Mouse (Mus musculus): ENCODE data around the gene Cdcp2. TPM values are rescaled to one million over a fixed set of nuclear protein-coding genes. Genes with fewer than 3 reads are reported as not detected.

Cdcp2 gene
- polyA plus RNA-seq, 1 experiment from 2014 or later: 0.06 TPM

DNA sequence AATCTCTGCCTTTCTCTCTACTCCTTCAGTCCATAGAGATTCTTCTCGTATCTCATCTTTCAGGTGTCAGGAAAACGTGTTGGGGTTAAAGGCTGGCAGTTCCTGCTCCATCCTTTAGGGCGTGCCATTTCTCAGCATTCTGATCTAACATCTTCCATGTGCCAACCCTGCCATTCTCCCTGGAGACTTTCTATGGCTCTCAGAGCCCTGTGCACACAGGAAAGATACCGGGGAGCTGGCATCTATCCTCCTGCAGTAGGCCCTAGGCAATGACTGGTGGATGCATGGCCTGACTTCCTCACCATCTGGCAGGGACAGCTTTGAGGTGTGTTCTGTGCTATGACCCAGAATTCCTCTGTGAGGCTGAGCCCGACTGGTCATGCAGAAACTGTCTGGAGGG is 28.4 kb downstream of the Cdcp2 start:
- H3K9me3 ChIP-seq: no peaks in the 10 kb centered on the region
- H3K36me3 ChIP-seq (replicated peaks): no peaks in the 10 kb centered on the region
- H3K27me3 ChIP-seq (ENCODE audit: poor library complexity, severe bottlenecking): peaks cover 21% of the 10 kb centered on the region; the same call in 1 of the 2 replicates
- H3K4me3 ChIP-seq: no peak overlapping the region
- H3K4me1 ChIP-seq: peaks cover 71% of the 10 kb centered on the region
- 74% methylated on average over 5 of the region's 5 CpGs for WGBS
- no peak for DNase-seq (ENCODE audit: extremely low spot score, low spot score)
- H3K27ac ChIP-seq: no peak overlapping the region

DNA sequence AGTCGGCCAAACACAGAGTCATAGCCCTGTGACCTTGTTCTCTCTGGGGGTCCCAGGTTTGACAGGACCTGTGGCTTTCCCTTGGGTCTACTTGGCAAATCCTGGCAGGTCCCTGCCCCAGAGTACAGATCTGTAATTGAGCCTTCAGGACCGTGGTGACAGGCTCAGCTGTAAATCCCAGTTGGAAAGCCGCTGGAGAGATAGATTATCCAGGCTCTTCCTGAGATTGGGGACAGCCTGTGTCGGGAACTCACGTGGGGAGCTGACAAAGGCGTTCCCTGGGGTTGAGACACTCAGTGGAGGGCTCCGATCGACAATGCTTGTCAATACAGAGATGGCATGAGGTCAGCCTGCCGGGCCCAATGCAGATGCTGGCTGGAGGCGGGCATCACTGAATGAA is 29.7 kb downstream of the Cdcp2 start:
- Histone ChIP-seq H3K9me3 (no peaks in the 10 kb centered on the region), H3K27ac (peak overlapping the region; percentile 48), H3K4me1 (peaks cover 72% of the 10 kb centered on the region), H3K4me3 (no peak overlapping the region), H3K27me3 (ENCODE audit: poor library complexity, severe bottlenecking) (peaks cover 21% of the 10 kb centered on the region; the same call in 1 of the 2 replicates), H3K36me3 (replicated peaks) (no peaks in the 10 kb centered on the region)
- WGBS: 64% methylated on average over 10 of the region's 10 CpGs
- DNase-seq (ENCODE audit: extremely low spot score, low spot score): no peak

DNA sequence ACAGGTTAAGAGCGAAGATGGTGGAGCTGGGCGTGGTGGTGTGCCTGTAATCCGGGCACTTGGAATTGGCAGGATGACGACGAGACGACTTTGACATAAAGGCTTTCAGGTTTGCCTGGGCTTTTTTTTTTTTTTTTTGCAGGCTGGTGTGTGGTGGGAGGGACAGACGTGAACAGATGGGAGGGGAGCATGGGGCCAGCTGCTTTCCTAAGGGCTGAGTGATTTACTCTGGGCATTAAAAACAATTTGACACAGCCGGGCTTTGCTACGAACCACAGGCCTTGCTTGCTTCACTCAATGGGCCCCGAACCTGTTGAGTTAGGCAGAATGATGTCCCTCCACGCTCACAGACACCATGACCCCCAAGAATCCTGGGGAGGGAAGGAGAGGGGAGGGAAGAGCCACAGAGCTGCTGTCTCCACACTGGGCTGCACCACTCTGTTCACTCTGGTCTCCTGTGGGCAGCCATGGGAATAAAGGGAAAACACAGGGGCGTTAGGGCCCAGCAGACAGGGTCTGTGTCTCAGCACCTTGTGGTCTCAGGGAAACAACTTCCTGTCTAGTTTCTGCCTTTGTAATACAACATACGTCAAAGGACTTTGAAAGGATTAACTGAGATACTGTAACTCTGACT is 30.3 kb downstream of the Cdcp2 start:
- Histone ChIP-seq H3K36me3 (replicated peaks) (no peaks in the 10 kb centered on the region), H3K4me3 (no peak overlapping the region), H3K27me3 (ENCODE audit: poor library complexity, severe bottlenecking) (peaks cover 21% of the 10 kb centered on the region; the same call in 1 of the 2 replicates), H3K9me3 (no peaks in the 10 kb centered on the region), H3K27ac (peak overlapping the region; percentile 48), H3K4me1 (peaks cover 68% of the 10 kb centered on the region)
- 61% methylated on average over 13 of the region's 13 CpGs for WGBS
- no peak for DNase-seq (ENCODE audit: extremely low spot score, low spot score)

DNA sequence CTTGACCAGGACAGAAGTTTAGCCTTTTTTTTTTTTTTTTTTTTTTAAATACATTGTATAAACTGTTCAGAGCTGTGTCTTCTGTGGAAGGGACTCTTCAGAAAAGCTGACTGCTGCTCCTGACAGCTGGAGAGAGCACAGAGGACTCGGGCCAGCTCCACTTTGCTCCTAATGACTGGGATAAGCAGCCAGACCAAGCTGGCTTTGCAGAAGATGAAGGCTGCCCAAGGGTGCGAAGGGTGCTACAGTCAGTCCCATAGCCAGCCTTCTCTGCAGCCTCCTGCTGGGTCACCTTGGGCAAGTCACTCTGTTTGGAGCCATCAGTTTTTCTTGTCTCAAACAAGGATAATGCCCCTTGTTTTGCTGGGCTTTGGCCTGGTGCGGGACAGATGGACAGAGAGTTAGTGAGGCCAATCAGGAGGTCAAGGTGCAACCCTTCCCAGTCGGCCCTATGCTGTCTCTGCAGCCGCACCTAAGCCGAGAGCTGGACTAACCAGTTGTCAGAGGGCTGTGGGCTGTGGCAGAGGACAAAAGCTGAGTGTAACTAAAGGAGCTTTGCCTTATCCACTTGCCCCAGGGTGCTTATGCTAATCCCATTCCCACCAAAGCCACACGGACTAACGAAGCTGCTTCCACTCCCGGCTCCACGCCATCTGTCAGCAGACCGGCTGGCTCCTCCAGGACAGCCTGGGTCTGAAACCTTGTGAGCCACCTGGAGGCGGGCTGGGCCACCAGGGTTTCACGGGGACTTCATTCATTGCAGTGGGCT is 31.4 kb downstream of the Cdcp2 start:
- H3K4me3 ChIP-seq: no peak overlapping the region
- H3K9me3 ChIP-seq: no peaks in the 10 kb centered on the region
- 16% methylated on average over 13 of the region's 13 CpGs for WGBS
- peak overlapping the region; percentile 75 for H3K27ac ChIP-seq
- H3K27me3 ChIP-seq (ENCODE audit: poor library complexity, severe bottlenecking): peaks cover 21% of the 10 kb centered on the region; the same call in 1 of the 2 replicates
- DNase-seq (ENCODE audit: extremely low spot score, low spot score): peak; percentile 46
- no peaks in the 10 kb centered on the region for H3K36me3 ChIP-seq (replicated peaks)
- peaks cover 68% of the 10 kb centered on the region for H3K4me1 ChIP-seq

- Histone ChIP-seq H3K27me3 (ENCODE audit: poor library complexity, severe bottlenecking) (peaks cover 21% of the 10 kb centered on the region; the same call in 1 of the 2 replicates), H3K36me3 (replicated peaks) (no peaks in the 10 kb centered on the region), H3K4me3 (no peak overlapping the region), H3K9me3 (no peaks in the 10 kb centered on the region), H3K27ac (0 out of 2 replicates have a peak overlapping the region, but pooled peaks have one; percentile 41), H3K4me1 (peaks cover 62% of the 10 kb centered on the region)
- 79% methylated on average over 8 of the region's 8 CpGs for WGBS
- no peak for DNase-seq (ENCODE audit: extremely low spot score, low spot score)
These were observed 32.7 kb downstream of the Cdcp2 start for GRCm38 (mm10) chr4:107129373-107129772.

GRCm38 (mm10) chr4:107130534-107130933 is 33.8 kb downstream of the Cdcp2 start:
- WGBS: 20% methylated on average over 9 of the region's 9 CpGs
- Histone ChIP-seq H3K9me3 (no peaks in the 10 kb centered on the region), H3K4me1 (peaks cover 58% of the 10 kb centered on the region), H3K27ac (peak overlapping the region; percentile 66), H3K27me3 (ENCODE audit: poor library complexity, severe bottlenecking) (peaks cover 19% of the 10 kb centered on the region; the same call in 1 of the 2 replicates), H3K4me3 (no peak overlapping the region), H3K36me3 (replicated peaks) (no peaks in the 10 kb centered on the region)
- no peak for DNase-seq (ENCODE audit: extremely low spot score, low spot score)

DNA sequence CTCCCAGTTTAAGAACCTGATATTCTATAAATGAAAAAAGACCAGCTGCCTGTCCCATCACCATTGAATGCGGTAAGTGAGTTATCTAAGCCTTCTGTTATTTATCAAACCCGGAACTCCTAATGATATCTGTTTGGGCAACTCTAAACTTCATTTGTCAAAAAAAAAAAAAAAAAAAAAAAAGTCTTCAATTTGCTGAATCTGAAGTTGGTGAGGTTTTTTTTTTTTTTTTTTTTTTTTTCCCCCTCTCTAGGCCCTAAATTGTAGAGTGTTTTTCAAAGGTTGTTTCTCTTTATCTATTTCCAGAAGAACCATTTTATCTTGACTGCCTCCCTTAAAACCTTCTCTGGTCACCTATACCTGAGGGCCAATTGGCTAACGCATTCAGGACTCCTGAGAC is 38.2 kb downstream of the Cdcp2 start:
- H3K27me3 ChIP-seq (ENCODE audit: poor library complexity, severe bottlenecking): peaks cover 25% of the 10 kb centered on the region
- no peak for DNase-seq (ENCODE audit: extremely low spot score, low spot score)
- H3K9me3 ChIP-seq: no peaks in the 10 kb centered on the region
- WGBS: 92% methylated on average over 3 of the region's 3 CpGs
- H3K4me3 ChIP-seq: no peak overlapping the region
- H3K36me3 ChIP-seq (replicated peaks): peaks cover 8% of the 10 kb centered on the region; the same call in 1 of the 2 replicates
- no peak overlapping the region for H3K27ac ChIP-seq
- H3K4me1 ChIP-seq: peaks cover 61% of the 10 kb centered on the region

DNA sequence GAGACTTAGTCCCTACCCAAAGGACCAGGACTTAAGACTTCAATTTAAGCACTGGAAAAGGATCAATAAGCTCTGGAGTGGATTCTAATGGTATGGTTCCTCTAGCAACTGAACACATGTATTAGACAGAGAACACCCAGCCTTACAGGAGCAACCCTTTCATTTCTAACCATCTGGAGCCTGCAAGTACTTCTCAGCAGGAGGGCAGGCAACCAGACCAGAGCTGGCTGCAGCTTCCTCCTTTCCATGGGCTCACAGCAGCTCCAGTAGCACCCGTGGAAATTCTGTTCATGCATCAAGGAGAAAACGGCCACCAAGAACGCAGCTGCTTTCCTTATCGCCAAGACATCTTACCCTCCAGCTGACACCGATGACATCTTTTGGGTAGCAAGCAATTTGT is 39.0 kb downstream of the Cdcp2 start:
- H3K4me3 ChIP-seq: no peak overlapping the region
- DNase-seq (ENCODE audit: extremely low spot score, low spot score): no peak
- 85% methylated on average over 5 of the region's 5 CpGs for WGBS
- no peak overlapping the region for H3K27ac ChIP-seq
- H3K4me1 ChIP-seq: peaks cover 61% of the 10 kb centered on the region
- peaks cover 25% of the 10 kb centered on the region for H3K27me3 ChIP-seq (ENCODE audit: poor library complexity, severe bottlenecking)
- no peaks in the 10 kb centered on the region for H3K9me3 ChIP-seq
- peaks cover 8% of the 10 kb centered on the region for H3K36me3 ChIP-seq (replicated peaks)

DNA sequence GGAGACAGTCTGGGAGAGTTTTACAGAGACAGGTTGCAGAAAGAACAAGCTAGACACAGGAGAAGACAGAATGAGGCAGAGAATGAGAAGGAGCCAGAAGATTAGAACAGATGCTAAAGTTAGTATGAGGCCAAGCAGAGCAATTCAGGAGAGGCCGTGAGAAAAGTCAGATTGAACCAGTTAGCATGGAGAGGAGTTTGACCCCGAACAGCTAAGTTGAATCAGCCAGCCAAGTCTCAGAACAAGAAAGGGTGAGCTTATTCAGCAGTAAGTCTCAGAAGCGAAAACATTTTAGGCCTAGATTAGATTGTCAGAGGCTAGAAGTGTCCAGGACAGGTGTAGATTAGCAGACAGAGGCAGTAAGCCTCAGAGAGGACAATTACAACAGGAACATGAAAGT is 39.8 kb downstream of the Cdcp2 start:
- Histone ChIP-seq H3K4me1 (peaks cover 65% of the 10 kb centered on the region), H3K9me3 (no peaks in the 10 kb centered on the region), H3K27me3 (ENCODE audit: poor library complexity, severe bottlenecking) (peaks cover 25% of the 10 kb centered on the region), H3K36me3 (replicated peaks) (peaks cover 8% of the 10 kb centered on the region), H3K4me3 (no peak overlapping the region), H3K27ac (0 out of 2 replicates have a peak overlapping the region, but pooled peaks have one; percentile 26)
- no peak for DNase-seq (ENCODE audit: extremely low spot score, low spot score)
- WGBS: 57% methylated on average over 3 of the region's 3 CpGs

- no peaks in the 10 kb centered on the region for H3K9me3 ChIP-seq
- H3K4me1 ChIP-seq: peaks cover 79% of the 10 kb centered on the region
- H3K4me3 ChIP-seq: peak overlapping the region; percentile 14
- peak overlapping the region; percentile 73 for H3K27ac ChIP-seq
- DNase-seq (ENCODE audit: extremely low spot score, low spot score): peak; percentile 37
- H3K27me3 ChIP-seq (ENCODE audit: poor library complexity, severe bottlenecking): peaks cover 25% of the 10 kb centered on the region
- peaks cover 22% of the 10 kb centered on the region for H3K36me3 ChIP-seq (replicated peaks)
- 25% methylated on average over 37 of the region's 37 CpGs for WGBS
These were observed 42.5 kb downstream of the Cdcp2 start for GRCm38 (mm10) chr4:107138948-107139835.

DNA sequence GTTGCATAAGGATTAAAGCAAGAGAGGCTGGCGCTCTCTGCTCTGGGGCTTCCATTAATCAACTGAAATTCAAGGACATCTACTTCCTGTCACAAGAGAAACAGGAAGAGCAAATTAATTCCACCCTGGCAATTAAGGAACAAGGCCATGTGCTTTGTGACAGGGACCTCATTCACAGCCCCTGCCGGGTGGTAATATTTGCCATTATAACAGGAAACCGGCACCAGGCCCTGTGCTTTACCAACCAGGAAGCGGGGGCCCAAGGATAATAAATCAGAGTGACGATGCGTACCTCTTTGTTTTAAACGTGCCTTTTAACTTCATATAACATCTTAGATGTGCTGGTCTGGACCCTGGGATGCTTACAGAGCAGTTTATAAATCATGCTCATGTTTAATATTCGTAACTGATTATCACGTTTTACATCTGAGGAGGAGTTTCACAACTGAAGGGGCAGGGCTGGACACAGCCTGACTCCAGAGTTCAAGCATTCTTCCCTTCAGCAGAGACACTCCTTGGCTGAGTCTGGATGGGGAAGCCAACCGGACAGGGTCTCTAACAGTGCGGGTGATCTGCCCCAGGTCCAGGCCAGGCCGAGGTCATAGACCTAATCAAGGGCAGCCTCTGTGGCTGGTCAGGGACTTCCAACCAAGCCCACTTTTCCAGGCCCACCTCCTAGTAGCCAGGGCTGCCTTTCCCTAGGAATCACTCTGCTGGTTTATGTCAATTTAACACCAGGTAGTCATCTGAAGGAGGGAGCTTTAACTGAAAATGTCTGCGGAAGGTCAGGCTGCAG is 43.3 kb downstream of the Cdcp2 start:
- peaks cover 87% of the 10 kb centered on the region for H3K4me1 ChIP-seq
- 53% methylated on average over 13 of the region's 13 CpGs for WGBS
- H3K4me3 ChIP-seq: no peak overlapping the region
- peaks cover 25% of the 10 kb centered on the region for H3K27me3 ChIP-seq (ENCODE audit: poor library complexity, severe bottlenecking)
- peaks cover 22% of the 10 kb centered on the region for H3K36me3 ChIP-seq (replicated peaks)
- no peaks in the 10 kb centered on the region for H3K9me3 ChIP-seq
- peak overlapping the region; percentile 73 for H3K27ac ChIP-seq
- DNase-seq (ENCODE audit: extremely low spot score, low spot score): no peak

DNA sequence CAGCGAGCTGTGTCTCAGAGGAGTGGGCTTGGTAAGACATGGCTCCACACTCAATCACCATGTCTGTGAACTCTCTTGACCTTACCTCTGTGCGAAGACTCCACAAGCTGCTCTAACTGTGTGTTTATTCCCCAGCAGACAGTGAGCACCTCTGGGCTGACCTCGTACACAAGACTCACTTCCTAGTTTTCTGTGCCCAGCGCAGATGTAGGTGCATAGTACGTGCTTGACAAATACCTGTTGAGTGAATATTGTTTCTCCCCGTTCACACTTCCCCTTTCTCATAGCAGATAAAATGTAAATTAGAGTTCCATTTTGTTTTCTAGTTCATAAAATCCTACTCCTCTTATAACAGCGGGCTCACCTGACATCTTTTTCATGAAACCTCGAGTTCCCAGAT is 46.8 kb downstream of the Cdcp2 start:
- peaks cover 10% of the 10 kb centered on the region for H3K27me3 ChIP-seq (ENCODE audit: poor library complexity, severe bottlenecking)
- H3K4me1 ChIP-seq: peaks cover 53% of the 10 kb centered on the region
- H3K36me3 ChIP-seq (replicated peaks): peaks cover 42% of the 10 kb centered on the region
- no peak overlapping the region for H3K4me3 ChIP-seq
- 93% methylated on average over 8 of the region's 8 CpGs for WGBS
- DNase-seq (ENCODE audit: extremely low spot score, low spot score): no peak
- no peaks in the 10 kb centered on the region for H3K9me3 ChIP-seq
- no peak overlapping the region for H3K27ac ChIP-seq
